Mouse (Mus musculus) embryonic facial prominence, embryonic 12.5 days (tissue): ENCODE data around the gene Ccdc122. TPM values are rescaled to one million over a fixed set of nuclear protein-coding genes. Genes with fewer than 3 reads are reported as not detected.
"Not testable (repeated sequence)": the region's sequence is repeated elsewhere in the genome, so short reads cannot be mapped to it uniquely, and the experiment has no call there.

Experiments used
- ATAC-seq: fragments of 200-750 bp; cut with Nextera tagmentation; 2 replicates; pipeline ENCODE4 v1.8.0; 2017; ENCODE audit not compliant: insufficient number of reproducible peaks, insufficient read depth, low FRiP score, low TSS enrichment
- H3K27ac ChIP-seq: fragments of 300-500 bp; sonication (generic); 2 replicates; pipeline ENCODE4 v1.5.1; 2016; ENCODE audit warnings: mild to moderate bottlenecking
- H3K27me3 ChIP-seq: fragments of 300-500 bp; sonication (generic); 2 replicates; pipeline ENCODE4 v1.6.1; 2016; ENCODE audit warnings: mild to moderate bottlenecking, moderate library complexity
- H3K36me3 ChIP-seq: fragments of 300-500 bp; sonication (generic); 2 replicates; pipeline ENCODE4 v1.6.1; 2016; ENCODE audit warnings: mild to moderate bottlenecking
- H3K4me1 ChIP-seq: fragments of 300-500 bp; sonication (generic); 2 replicates; pipeline ENCODE4 v1.6.1; 2016
- H3K4me2 ChIP-seq: fragments of 300-500 bp; sonication (generic); replicated peaks from 2 replicates; pipeline ENCODE4 v1.6.1; 2016; ENCODE audit warnings: mild to moderate bottlenecking, moderate library complexity
- H3K4me3 ChIP-seq: fragments of 300-500 bp; sonication (generic); 2 replicates; pipeline ENCODE4 v1.5.1; 2016; ENCODE audit warnings: mild to moderate bottlenecking
- H3K9ac ChIP-seq: fragments of 300-500 bp; sonication (generic); 2 replicates; pipeline ENCODE4 v1.6.1; 2016; ENCODE audit warnings: mild to moderate bottlenecking, moderate library complexity
- H3K9me3 ChIP-seq: fragments of 300-500 bp; sonication (generic); 2 replicates; pipeline ENCODE4 v1.6.1; 2016; ENCODE audit warnings: mild to moderate bottlenecking, moderate library complexity
- WGBS: fragments of 180-500 bp; shearing (Covaris S2); methylation state at CpG from one replicate; pipeline ENCODE4 v1.1.7; 2016; 5-methylcytosine and 5-hydroxymethylcytosine counted together
- polyA plus RNA-seq: library from polyadenylated mRNA; unstranded; fragments of >200 nt; fragmentation: Nextera tagmentation; extraction: Ambion mirVana; gene quantifications from 2 replicates; pipeline ENCODE4 v1.2.1, GENCODE M21; 2016

Gene Ccdc122
- polyA plus RNA-seq, 1 experiment from 2014 or later = 3.0 TPM

GRCm38 (mm10) chr14:77032433-77032832, 4.1 kb upstream of the Ccdc122 start:
- no peak overlapping the region for H3K4me3 ChIP-seq
- H3K4me1 ChIP-seq = peaks cover 14% of the 10 kb centered on the region; the same call in 1 of the 2 replicates
- no peak overlapping the region for H3K27ac ChIP-seq
- H3K36me3 ChIP-seq = no peaks in the 10 kb centered on the region
- no peaks in the 10 kb centered on the region for H3K9me3 ChIP-seq
- no peak overlapping the region for H3K4me2 ChIP-seq
- no peak overlapping the region for H3K9ac ChIP-seq
- WGBS = 70% methylated on average over 5 of the region's 5 CpGs
- H3K27me3 ChIP-seq = no peaks in the 10 kb centered on the region
- no peak for ATAC-seq

GRCm38 (mm10) chr14:77033391-77033790, 3.2 kb upstream of the Ccdc122 start:
- ATAC-seq = no peak
- 92% methylated on average over 3 of the region's 3 CpGs for WGBS
- no peaks in the 10 kb centered on the region for H3K36me3 ChIP-seq
- no peaks in the 10 kb centered on the region for H3K27me3 ChIP-seq
- no peak overlapping the region for H3K9ac ChIP-seq
- H3K4me1 ChIP-seq = peaks cover 14% of the 10 kb centered on the region; the same call in 1 of the 2 replicates
- no peak overlapping the region for H3K27ac ChIP-seq
- no peak overlapping the region for H3K4me2 ChIP-seq
- no peak overlapping the region for H3K4me3 ChIP-seq
- H3K9me3 ChIP-seq = no peaks in the 10 kb centered on the region

- Histone ChIP-seq H3K27me3 (no peaks in the 10 kb centered on the region), H3K36me3 (no peaks in the 10 kb centered on the region), H3K4me3 (no peak overlapping the region), H3K4me1 (peaks cover 11% of the 10 kb centered on the region; the same call in 1 of the 2 replicates), H3K9me3 (no peaks in the 10 kb centered on the region), H3K27ac (no peak overlapping the region), H3K9ac (no peak overlapping the region), H3K4me2 (no peak overlapping the region)
- WGBS = 63% methylated on average over 7 of the region's 7 CpGs
- no peak for ATAC-seq
These were observed 2.2 kb upstream of the Ccdc122 start for GRCm38 (mm10) chr14:77034175-77034915.

GRCm38 (mm10) chr14:77034970-77035369, 1.6 kb upstream of the Ccdc122 start:
- Histone ChIP-seq H3K4me1 (peaks cover 7% of the 10 kb centered on the region; the same call in 1 of the 2 replicates), H3K9ac (no peak overlapping the region), H3K4me3 (no peak overlapping the region), H3K36me3 (no peaks in the 10 kb centered on the region), H3K9me3 (no peaks in the 10 kb centered on the region), H3K27ac (no peak overlapping the region), H3K27me3 (no peaks in the 10 kb centered on the region), H3K4me2 (no peak overlapping the region)
- ATAC-seq = no peak
- 76% methylated on average over 8 of the region's 8 CpGs for WGBS

- no peak for ATAC-seq
- no peak overlapping the region for H3K27ac ChIP-seq
- peaks cover 7% of the 10 kb centered on the region; the same call in 1 of the 2 replicates for H3K4me1 ChIP-seq
- no peak overlapping the region for H3K4me3 ChIP-seq
- no peaks in the 10 kb centered on the region for H3K36me3 ChIP-seq
- no peak overlapping the region for H3K9ac ChIP-seq
- no peaks in the 10 kb centered on the region for H3K27me3 ChIP-seq
- H3K9me3 ChIP-seq = no peaks in the 10 kb centered on the region
- 86% methylated on average over 5 of the region's 5 CpGs for WGBS
- H3K4me2 ChIP-seq = no peak overlapping the region
These were observed 758 bp downstream of the Ccdc122 start for GRCm38 (mm10) chr14:77037330-77037729.

GRCm38 (mm10) chr14:77037832-77038425, 1.4 kb downstream of the Ccdc122 start:
- H3K36me3 ChIP-seq = no peaks in the 10 kb centered on the region
- H3K4me2 ChIP-seq = no peak overlapping the region
- H3K27me3 ChIP-seq = no peaks in the 10 kb centered on the region
- H3K9me3 ChIP-seq = no peaks in the 10 kb centered on the region
- no peak overlapping the region for H3K9ac ChIP-seq
- H3K4me3 ChIP-seq = no peak overlapping the region
- peaks cover 7% of the 10 kb centered on the region; the same call in 1 of the 2 replicates for H3K4me1 ChIP-seq
- ATAC-seq = no peak
- 84% methylated on average over 8 of the region's 8 CpGs for WGBS
- no peak overlapping the region for H3K27ac ChIP-seq

GRCm38 (mm10) chr14:77053288-77053687, 16.7 kb downstream of the Ccdc122 start:
- no peak overlapping the region for H3K27ac ChIP-seq
- H3K9me3 ChIP-seq = no peaks in the 10 kb centered on the region
- ATAC-seq = no peak
- no peak overlapping the region for H3K4me3 ChIP-seq
- no peaks in the 10 kb centered on the region for H3K27me3 ChIP-seq
- no peak overlapping the region for H3K4me2 ChIP-seq
- no peaks in the 10 kb centered on the region for H3K4me1 ChIP-seq
- H3K9ac ChIP-seq = no peak overlapping the region
- no peaks in the 10 kb centered on the region for H3K36me3 ChIP-seq

- Histone ChIP-seq H3K4me1 (no peaks in the 10 kb centered on the region), H3K9ac (no peak overlapping the region), H3K27ac (no peak overlapping the region), H3K36me3 (no peaks in the 10 kb centered on the region), H3K4me2 (no peak overlapping the region), H3K27me3 (no peaks in the 10 kb centered on the region), H3K9me3 (no peaks in the 10 kb centered on the region), H3K4me3 (no peak overlapping the region)
- no peak for ATAC-seq
- WGBS = 87% methylated on average over 1 of the region's 1 CpGs
These were observed 32.8 kb downstream of the Ccdc122 start for GRCm38 (mm10) chr14:77069361-77069760.

- no peaks in the 10 kb centered on the region for H3K36me3 ChIP-seq
- H3K27ac ChIP-seq = no peak overlapping the region
- WGBS = 92% methylated on average over 5 of the region's 5 CpGs
- no peaks in the 10 kb centered on the region for H3K27me3 ChIP-seq
- H3K4me3 ChIP-seq = no peak overlapping the region
- no peak overlapping the region for H3K4me2 ChIP-seq
- ATAC-seq = no peak
- H3K9me3 ChIP-seq = no peaks in the 10 kb centered on the region
- no peak overlapping the region for H3K9ac ChIP-seq
- no peaks in the 10 kb centered on the region for H3K4me1 ChIP-seq
These were observed 44.7 kb downstream of the Ccdc122 start for GRCm38 (mm10) chr14:77081248-77081647.

GRCm38 (mm10) chr14:77100285-77100684, 63.7 kb downstream of the Ccdc122 start:
- Histone ChIP-seq H3K4me2 (no peak overlapping the region), H3K4me1 (no peaks in the 10 kb centered on the region), H3K27ac (no peak overlapping the region), H3K9me3 (no peaks in the 10 kb centered on the region), H3K27me3 (no peaks in the 10 kb centered on the region), H3K9ac (no peak overlapping the region), H3K36me3 (no peaks in the 10 kb centered on the region), H3K4me3 (no peak overlapping the region)
- ATAC-seq = no peak
- WGBS = 80% methylated on average over 2 of the region's 2 CpGs

- not testable (repeated sequence) for H3K4me2 ChIP-seq, H3K4me1 ChIP-seq, H3K36me3 ChIP-seq, H3K27ac ChIP-seq, H3K9me3 ChIP-seq, ATAC-seq, H3K27me3 ChIP-seq, H3K9ac ChIP-seq, H3K4me3 ChIP-seq
- 84% methylated on average over 5 of the region's 5 CpGs for WGBS
These were observed 74.0 kb downstream of the Ccdc122 start for GRCm38 (mm10) chr14:77110622-77111021.

GRCm38 (mm10) chr14:77130612-77131011, 94.0 kb downstream of the Ccdc122 start:
- no peaks in the 10 kb centered on the region for H3K36me3 ChIP-seq
- H3K27me3 ChIP-seq = no peaks in the 10 kb centered on the region

More at GRCm38 (mm10) chr14:77130612-77131011, 94.0 kb downstream of the Ccdc122 start:
- ATAC-seq = no peak
- H3K4me1 ChIP-seq = no peaks in the 10 kb centered on the region
- no peak overlapping the region for H3K4me3 ChIP-seq
- 90% methylated on average over 5 of the region's 5 CpGs for WGBS
- no peaks in the 10 kb centered on the region for H3K9me3 ChIP-seq
- no peak overlapping the region for H3K9ac ChIP-seq
- H3K4me2 ChIP-seq = no peak overlapping the region
- H3K27ac ChIP-seq = no peak overlapping the region
